ENCODE assay signal across 9 mouse cellular contexts in genomic region chr3:37348221-37349165, GRCm38 (mm10). TPM values are rescaled to one million over a fixed set of nuclear protein-coding genes. Genes with fewer than 3 reads are reported as not detected.
A peak's percentile ranks its signal among the peaks of the same experiment; 100 is the strongest.
DNase-seq lines count a peak whose midpoint lies in the region; ATAC-seq lines count a peak whose summit lies in the region.
"Had no signal": no experiment of that assay in that cellular context is flagged by ENCODE, and none has a peak within 500 bp of the region (broad histone marks: within the 10 kb centered on the region; RNA-seq: fewer than 3 reads in every experiment).

Gene Fgf2, plus strand, starts transcription at chr3:37348346.

- peak; percentile 79 for ATAC-seq in CD4-positive, CD25-positive, alpha-beta regulatory T cell, adult 4 months
- ATAC-seq in forebrain, embryonic 14.5 days: peak; percentile 82
- 0 out of 2 replicates have a peak, but pooled peaks have one; percentile 51 for ATAC-seq in stomach, embryonic 14.5 days (ENCODE audit: insufficient number of reproducible peaks, insufficient read depth, low FRiP score, low read depth)

- no peaks in the 10 kb centered on the region for H3K36me3 ChIP-seq in forebrain, embryonic 14.5 days (ENCODE audit: control insufficient read depth, insufficient read depth, low read length)
- H3K36me3 ChIP-seq in midbrain, embryonic 10.5 days: no peaks in the 10 kb centered on the region
- no peaks in the 10 kb centered on the region for H3K36me3 ChIP-seq in stomach, embryonic 14.5 days (ENCODE audit: control insufficient read depth, insufficient read depth, low read length)

- no peaks in the 10 kb centered on the region for H3K9me3 ChIP-seq in forebrain, embryonic 14.5 days (replicated peaks; ENCODE audit: control insufficient read depth, low read length)
- no peaks in the 10 kb centered on the region for H3K9me3 ChIP-seq in midbrain, embryonic 10.5 days (replicated peaks)
- no peaks in the 10 kb centered on the region for H3K9me3 ChIP-seq in stomach, embryonic 14.5 days (ENCODE audit: control insufficient read depth, low read depth, low read length)

- under 1% methylated on average over 73 of the region's 75 CpGs for WGBS in forebrain, embryonic 14.5 days
- WGBS in midbrain, embryonic 10.5 days: under 1% methylated on average over 75 of the region's 75 CpGs
- 2% methylated on average over 64 of the region's 75 CpGs for WGBS in stomach, embryonic 14.5 days

- intact Hi-C loops in heart, postnatal 25 days (cut with DNase I): no loop called here

- peak within 1 kb of the TSS; percentile 60 for H3K4me3 ChIP-seq in forebrain, embryonic 14.5 days (ENCODE audit: low read depth, low read length)
- H3K4me3 ChIP-seq in midbrain, embryonic 10.5 days: peak within 1 kb of the TSS; percentile 89
- peak within 1 kb of the TSS; percentile 72 for H3K4me3 ChIP-seq in stomach, embryonic 14.5 days (ENCODE audit: low read depth, low read length)
- H3K4me3 ChIP-seq: erythroblast, embryonic 14.5 days had no signal

- peaks cover 17% of the 10 kb centered on the region for H3K27me3 ChIP-seq in forebrain, embryonic 14.5 days (replicated peaks; ENCODE audit: control insufficient read depth, insufficient read depth, low read length)
- peaks cover 60% of the 10 kb centered on the region for H3K27me3 ChIP-seq in midbrain, embryonic 10.5 days (ENCODE audit: low read depth, poor library complexity, severe bottlenecking)
- H3K27me3 ChIP-seq in stomach, embryonic 14.5 days (ENCODE audit: control insufficient read depth, insufficient read depth, low read length): no peaks in the 10 kb centered on the region; the same call in 1 of the 2 replicates

- no peak within 1 kb of the TSS for H3K27ac ChIP-seq in forebrain, embryonic 14.5 days (ENCODE audit: low read depth, low read length)
- peak within 1 kb of the TSS; percentile 88 for H3K27ac ChIP-seq in midbrain, embryonic 10.5 days (replicated peaks)
- no peak within 1 kb of the TSS for H3K27ac ChIP-seq in stomach, embryonic 14.5 days (ENCODE audit: low read length)

- peak; percentile 68 for DNase-seq in adipocyte (ENCODE audit: low spot score)
- DNase-seq in forebrain, embryonic 14.5 days (ENCODE audit: low spot score): peak; percentile 49
- DNase-seq in heart, postnatal 25 days (ENCODE audit: low spot score): peak; percentile 42
- DNase-seq in left cerebral cortex, adult 18-20 months (ENCODE audit: low spot score in 2 of 2): peak; percentile 56 to 75
- DNase-seq in midbrain, embryonic 10.5 days (ENCODE audit: low spot score): peak; percentile 63
- no peak for DNase-seq in spleen, adult 12 weeks (ENCODE audit: low spot score)

- peaks cover 6% of the 10 kb centered on the region for H3K4me1 ChIP-seq in forebrain, embryonic 14.5 days (ENCODE audit: control insufficient read depth, insufficient read depth, low read length)
- H3K4me1 ChIP-seq in midbrain, embryonic 10.5 days: peaks cover 17% of the 10 kb centered on the region
- peaks cover 5% of the 10 kb centered on the region; the same call in 1 of the 2 replicates for H3K4me1 ChIP-seq in stomach, embryonic 14.5 days (ENCODE audit: control insufficient read depth, insufficient read depth, low read length)

- H3K9ac ChIP-seq in forebrain, embryonic 14.5 days (ENCODE audit: low read length): peak within 1 kb of the TSS; percentile 66
- peak within 1 kb of the TSS; percentile 66 for H3K9ac ChIP-seq in stomach, embryonic 14.5 days (replicated peaks; ENCODE audit: low read depth, low read length)

- peak within 1 kb of the TSS; percentile 100 for H3K4me2 ChIP-seq in forebrain, embryonic 14.5 days (ENCODE audit: low read length)
- peak within 1 kb of the TSS; percentile 98 for H3K4me2 ChIP-seq in stomach, embryonic 14.5 days (replicated peaks; ENCODE audit: low read depth, low read length)

RNA-seq across cellular contexts. Expression of gene Fgf2, which starts in this region (rescaled TPM):
- 1 to 10 TPM; 2.2 to 2.3 TPM for polyA plus RNA-seq in CD4-positive, CD25-positive, alpha-beta regulatory T cell, adult 4 months (2017; shearing (Covaris generic))
- polyA plus RNA-seq in forebrain, embryonic 14.5 days (2014; fragmentation: Nextera tagmentation; extraction: Ambion mirVana): 0.36 and 0.52 TPM in 2 replicates
- total RNA-seq in heart, postnatal 25 days (2021): 10 to 100 TPM in 1 of 2 experiments, 1 to 10 TPM in 1; 5.5 to 11.3 TPM
- 1 to 10 TPM; 4.6 to 5.6 TPM for total RNA-seq in left cerebral cortex, adult 18-20 months (2021)
- 0.35 and 0.57 TPM in 2 replicates for polyA plus RNA-seq in midbrain, embryonic 10.5 days (2016; fragmentation: Nextera tagmentation; extraction: Ambion mirVana)
- polyA plus RNA-seq in stomach, embryonic 14.5 days (2014; fragmentation: Nextera tagmentation; extraction: Ambion mirVana): 2.4 and 3.1 TPM in 2 replicates
- polyA plus RNA-seq: erythroblast, embryonic 14.5 days had no signal

Comparison
In these comparisons a context has a peak if more than half of its experiments do, and no peak if none do; other contexts are left out.
1. Peak in DNase-seq, ATAC-seq, H3K4me3 ChIP-seq, H3K9ac ChIP-seq and H3K4me2 ChIP-seq in forebrain, embryonic 14.5 days; RNA of the gene not detected or under 1 TPM.
2. Peak in DNase-seq, H3K4me3 ChIP-seq and H3K27ac ChIP-seq in midbrain, embryonic 10.5 days; RNA of the gene not detected or under 1 TPM.